Mouse (Mus musculus) liver, embryonic 11.5 days (tissue): Measurements from ENCODE around the gene Rps6kb1. TPM values are rescaled to one million over a fixed set of nuclear protein-coding genes. Genes with fewer than 3 reads are reported as not detected.
A peak's percentile ranks its signal among the peaks of the same experiment; 100 is the strongest.

Experiments
- ATAC-seq: fragments of 200-750 bp; cut with Nextera tagmentation; replicated peaks from 2 replicates; pipeline ENCODE4 v1.8.0; 2017; ENCODE audit warnings: moderate number of reproducible peaks, mild to moderate bottlenecking, moderate TSS enrichment, moderate library complexity; ENCODE audit not compliant: low FRiP score
- DNase-seq: peaks from one replicate; pipeline ENCODE4 v3.0.0-alpha.2; 2017; ENCODE audit warnings: low spot score
- H3K27ac ChIP-seq: fragments of 300-500 bp; sonication (generic); 2 replicates; pipeline ENCODE4 v1.5.1; 2014; ENCODE audit warnings: mild to moderate bottlenecking, low read depth, low read length, control low read depth
- H3K27me3 ChIP-seq: fragments of 300-500 bp; sonication (generic); replicated peaks from 2 replicates; pipeline ENCODE4 v1.6.1; 2014; ENCODE audit warnings: low read length, mixed read lengths; ENCODE audit not compliant: control insufficient read depth, insufficient read depth
- H3K36me3 ChIP-seq: fragments of 300-500 bp; sonication (generic); 2 replicates; pipeline ENCODE4 v1.6.1; 2014; ENCODE audit warnings: mild to moderate bottlenecking, low read length, moderate library complexity, mixed read lengths; ENCODE audit not compliant: control insufficient read depth, insufficient read depth
- H3K4me1 ChIP-seq: fragments of 300-500 bp; sonication (generic); replicated peaks from 2 replicates; pipeline ENCODE4 v1.6.1; 2014; ENCODE audit warnings: low read length, mixed read lengths; ENCODE audit not compliant: control insufficient read depth, insufficient read depth
- H3K4me2 ChIP-seq: fragments of 300-500 bp; sonication (generic); 2 replicates; pipeline ENCODE4 v1.6.1; 2014; ENCODE audit warnings: mild to moderate bottlenecking, control low read depth, moderate library complexity
- H3K4me3 ChIP-seq: fragments of 300-500 bp; sonication (generic); 2 replicates; pipeline ENCODE4 v1.5.1; 2014; ENCODE audit warnings: low read depth, low read length, control low read depth
- H3K9ac ChIP-seq: fragments of 300-500 bp; sonication (generic); 2 replicates; pipeline ENCODE4 v1.6.1; 2014; ENCODE audit warnings: low read depth, low read length, control low read depth
- H3K9me3 ChIP-seq: fragments of 300-500 bp; sonication (generic); 2 replicates; pipeline ENCODE4 v1.6.1; 2016; ENCODE audit warnings: low read length, inconsistent platforms, mixed read lengths; ENCODE audit not compliant: control insufficient read depth
- WGBS: fragments of 180-500 bp; shearing (Covaris S2); extraction: QIAGEN DNeasy Blood & Tissue Kit; methylation state at CpG from one replicate; pipeline ENCODE4 v1.1.7; 2014; 5-methylcytosine and 5-hydroxymethylcytosine counted together
- polyA plus RNA-seq: library from polyadenylated mRNA; unstranded; fragments of >200 nt; fragmentation: Nextera tagmentation; extraction: Ambion mirVana; gene quantifications from 2 replicates; pipeline ENCODE4 v1.2.1, GENCODE M21; 2014

Rps6kb1 gene
- polyA plus RNA-seq, 1 experiment from 2014 or later: 50.9 TPM

- no peak for ATAC-seq
- Histone ChIP-seq H3K27me3 (no peaks in the 10 kb centered on the region), H3K4me1 (no peaks in the 10 kb centered on the region), H3K36me3 (peaks cover 30% of the 10 kb centered on the region), H3K4me3 (no peak overlapping the region), H3K4me2 (no peak overlapping the region), H3K27ac (no peak overlapping the region), H3K9ac (no peak overlapping the region), H3K9me3 (no peaks in the 10 kb centered on the region)
- 51% methylated on average over 2 of the region's 2 CpGs for WGBS
- DNase-seq: no peak
These were observed 37.3 kb downstream of the Rps6kb1 start for GRCm38 (mm10) chr11:86507334-86507733.

GRCm38 (mm10) chr11:86503121-86503520, 41.5 kb downstream of the Rps6kb1 start:
- Histone ChIP-seq H3K36me3 (peaks cover 18% of the 10 kb centered on the region), H3K4me3 (no peak overlapping the region), H3K27me3 (no peaks in the 10 kb centered on the region), H3K4me2 (no peak overlapping the region), H3K9me3 (no peaks in the 10 kb centered on the region), H3K4me1 (no peaks in the 10 kb centered on the region), H3K9ac (no peak overlapping the region), H3K27ac (no peak overlapping the region)
- no peak for DNase-seq
- WGBS: 91% methylated on average over 2 of the region's 2 CpGs
- no peak for ATAC-seq

GRCm38 (mm10) chr11:86500795-86501194, 43.8 kb downstream of the Rps6kb1 start:
- DNase-seq (no peak), ATAC-seq (no peak)
- no peaks in the 10 kb centered on the region for H3K27me3 ChIP-seq
- H3K4me3 ChIP-seq: no peak overlapping the region
- H3K9me3 ChIP-seq: no peaks in the 10 kb centered on the region
- H3K9ac ChIP-seq: no peak overlapping the region
- H3K27ac ChIP-seq: no peak overlapping the region
- H3K36me3 ChIP-seq: peaks cover 22% of the 10 kb centered on the region
- no peak overlapping the region for H3K4me2 ChIP-seq
- WGBS: 79% methylated on average over 1 of the region's 1 CpGs
- H3K4me1 ChIP-seq: no peaks in the 10 kb centered on the region

GRCm38 (mm10) chr11:86497908-86498307, 46.7 kb downstream of the Rps6kb1 start:
- H3K27ac ChIP-seq: no peak overlapping the region
- no peak for DNase-seq
- H3K4me1 ChIP-seq: no peaks in the 10 kb centered on the region
- H3K27me3 ChIP-seq: no peaks in the 10 kb centered on the region
- H3K4me2 ChIP-seq: no peak overlapping the region
- no peak overlapping the region for H3K9ac ChIP-seq
- H3K36me3 ChIP-seq: peaks cover 19% of the 10 kb centered on the region
- no peak for ATAC-seq
- no peak overlapping the region for H3K4me3 ChIP-seq
- H3K9me3 ChIP-seq: no peaks in the 10 kb centered on the region
- WGBS: 75% methylated on average over 3 of the region's 3 CpGs

GRCm38 (mm10) chr11:86497356-86497755, 47.2 kb downstream of the Rps6kb1 start:
- H3K4me3 ChIP-seq: no peak overlapping the region
- DNase-seq (no peak), ATAC-seq (no peak)
- H3K27me3 ChIP-seq: no peaks in the 10 kb centered on the region
- H3K27ac ChIP-seq: no peak overlapping the region
- no peak overlapping the region for H3K4me2 ChIP-seq
- no peak overlapping the region for H3K9ac ChIP-seq
- H3K9me3 ChIP-seq: no peaks in the 10 kb centered on the region
- WGBS: 93% methylated on average over 1 of the region's 1 CpGs
- H3K4me1 ChIP-seq: no peaks in the 10 kb centered on the region
- H3K36me3 ChIP-seq: peaks cover 23% of the 10 kb centered on the region

GRCm38 (mm10) chr11:86490782-86491181, 53.8 kb downstream of the Rps6kb1 start:
- no peaks in the 10 kb centered on the region for H3K27me3 ChIP-seq
- no peak overlapping the region for H3K4me3 ChIP-seq
- no peak overlapping the region for H3K9ac ChIP-seq
- WGBS: 90% methylated on average over 1 of the region's 1 CpGs
- H3K9me3 ChIP-seq: no peaks in the 10 kb centered on the region
- no peak overlapping the region for H3K27ac ChIP-seq
- ATAC-seq (no peak), DNase-seq (no peak)
- peaks cover 3% of the 10 kb centered on the region; the same call in 1 of the 2 replicates for H3K4me1 ChIP-seq
- peaks cover 14% of the 10 kb centered on the region; the same call in 1 of the 2 replicates for H3K36me3 ChIP-seq
- no peak overlapping the region for H3K4me2 ChIP-seq

DNA sequence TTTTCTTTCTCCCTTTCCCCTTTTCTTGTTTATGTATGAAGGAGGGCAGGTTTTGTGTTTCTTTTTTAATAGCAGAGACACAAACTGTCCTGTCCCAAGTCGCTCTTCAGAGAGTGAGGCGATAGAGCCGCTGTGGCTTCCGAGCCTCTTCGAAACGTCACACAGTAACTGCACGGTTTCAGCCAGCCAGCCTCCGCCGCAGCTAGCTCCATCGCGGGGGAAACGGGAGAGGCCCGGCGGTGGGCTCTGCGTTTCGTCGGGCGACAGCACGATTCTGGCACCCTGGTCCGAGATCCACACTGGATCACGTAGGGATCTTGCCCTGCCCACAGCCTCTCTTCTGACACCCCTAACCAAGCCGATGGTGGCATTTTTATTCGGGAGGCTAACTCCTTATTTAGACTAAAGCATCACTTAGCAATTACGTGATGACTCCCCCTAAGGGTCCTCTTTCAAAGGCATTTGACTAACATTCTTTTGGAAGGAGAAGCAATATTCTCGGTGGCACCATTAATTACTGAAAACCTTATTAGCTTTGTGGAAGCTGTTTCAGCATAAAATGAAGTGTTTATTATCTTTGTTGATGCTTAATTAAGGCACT, 59.6 kb downstream of the Rps6kb1 start:
- no peak for DNase-seq

GRCm38 (mm10) chr11:86484101-86484868, 60.3 kb downstream of the Rps6kb1 start, which contains the start of gene Rnft1:
TSS of gene Rnft1 (plus strand) at chr11:86484657.
- Histone ChIP-seq H3K9ac (peak within 1 kb of the TSS; percentile 80), H3K4me1 (peaks cover 9% of the 10 kb centered on the region; the same call in 1 of the 2 replicates), H3K4me2 (peak within 1 kb of the TSS; percentile 75), H3K27ac (peak within 1 kb of the TSS; percentile 74), H3K4me3 (peak within 1 kb of the TSS; percentile 76), H3K36me3 (no peaks in the 10 kb centered on the region), H3K9me3 (no peaks in the 10 kb centered on the region), H3K27me3 (no peaks in the 10 kb centered on the region)
- DNase-seq (peak; percentile 99), ATAC-seq (peak; percentile 99)
- WGBS: under 1% methylated on average over 68 of the region's 68 CpGs

More for the DNA sequence above, 59.6 kb downstream of the Rps6kb1 start:
- Histone ChIP-seq H3K4me1 (peaks cover 9% of the 10 kb centered on the region; the same call in 1 of the 2 replicates), H3K9ac (peak overlapping the region; percentile 80), H3K9me3 (no peaks in the 10 kb centered on the region), H3K4me2 (peak overlapping the region; percentile 75), H3K4me3 (peak overlapping the region; percentile 76), H3K36me3 (0 out of 2 replicates have a peak, but pooled peaks cover 3% of the 10 kb centered on the region), H3K27ac (peak overlapping the region; percentile 47), H3K27me3 (no peaks in the 10 kb centered on the region)
- peak; percentile 55 for ATAC-seq
- under 1% methylated on average over 25 of the region's 25 CpGs for WGBS
